Mouse (Mus musculus) forebrain, embryonic 14.5 days (tissue): ENCODE measurements around the gene Trim5. TPM values are rescaled to one million over a fixed set of nuclear protein-coding genes. Genes with fewer than 3 reads are reported as not detected.

Experiments
- ATAC-seq: fragments of 200-750 bp; cut with Nextera tagmentation; 2 replicates; pipeline ENCODE4 v1.8.0; 2017; ENCODE audit warnings: mild to moderate bottlenecking, moderate library complexity
- DNase-seq: peaks from one replicate; pipeline ENCODE4 v3.0.0-alpha.2; 2015; ENCODE audit warnings: low spot score
- H3K27ac ChIP-seq: fragments of 300-500 bp; sonication (generic); 2 replicates; pipeline ENCODE4 v1.5.1; 2014; ENCODE audit warnings: low read depth, mild to moderate bottlenecking, control low read depth, low read length, moderate library complexity
- H3K27me3 ChIP-seq: fragments of 300-500 bp; sonication (generic); replicated peaks from 2 replicates; pipeline ENCODE4 v1.6.1; 2014; ENCODE audit warnings: low read length, control low read depth, mixed read lengths; ENCODE audit not compliant: control insufficient read depth, insufficient read depth
- H3K36me3 ChIP-seq: fragments of 300-500 bp; sonication (generic); 2 replicates; pipeline ENCODE4 v1.6.1; 2014; ENCODE audit warnings: low read length, control low read depth; ENCODE audit not compliant: control insufficient read depth, insufficient read depth
- H3K4me1 ChIP-seq: fragments of 300-500 bp; sonication (generic); 2 replicates; pipeline ENCODE4 v1.6.1; 2014; ENCODE audit warnings: antibody characterized with exemption, low read length, control low read depth; ENCODE audit not compliant: control insufficient read depth, insufficient read depth
- H3K4me2 ChIP-seq: fragments of 300-500 bp; sonication (generic); 2 replicates; pipeline ENCODE4 v1.6.1; 2014; ENCODE audit warnings: mild to moderate bottlenecking, control low read depth, low read length
- H3K4me3 ChIP-seq: fragments of 300-500 bp; sonication (generic); 2 replicates; pipeline ENCODE4 v1.5.1; 2014; ENCODE audit warnings: low read depth, low read length, control low read depth
- H3K9ac ChIP-seq: fragments of 300-500 bp; sonication (generic); 2 replicates; pipeline ENCODE4 v1.6.1; 2014; ENCODE audit warnings: mild to moderate bottlenecking, low read length, control low read depth, moderate library complexity
- H3K9me3 ChIP-seq: fragments of 300-500 bp; sonication (generic); replicated peaks from 2 replicates; pipeline ENCODE4 v1.6.1; 2016; ENCODE audit warnings: low read length, control low read depth, mixed read lengths; ENCODE audit not compliant: control insufficient read depth
- WGBS: fragments of 180-500 bp; shearing (Covaris S2); extraction: QIAGEN DNeasy Blood & Tissue Kit; methylation state at CpG from one replicate; pipeline ENCODE4 v1.1.7; 2014; 5-methylcytosine and 5-hydroxymethylcytosine counted together
- polyA plus RNA-seq: library from polyadenylated mRNA; unstranded; fragments of >200 nt; fragmentation: Nextera tagmentation; extraction: Ambion mirVana; gene quantifications from 2 replicates; pipeline ENCODE4 v1.2.1, GENCODE M21; 2014

Trim5 gene
- polyA plus RNA-seq, 1 experiment from 2014 or later = not detected

GRCm38 (mm10) chr7:104217881-104218280 lies 70.0 kb downstream of the Trim5 start:
- Histone ChIP-seq H3K4me1 (no peaks in the 10 kb centered on the region), H3K4me2 (no peak overlapping the region), H3K27me3 (no peaks in the 10 kb centered on the region), H3K27ac (no peak overlapping the region), H3K9ac (no peak overlapping the region), H3K4me3 (no peak overlapping the region), H3K36me3 (no peaks in the 10 kb centered on the region), H3K9me3 (no peaks in the 10 kb centered on the region)
- 79% methylated on average over 2 of the region's 2 CpGs for WGBS
- DNase-seq = no peak
- ATAC-seq = no peak

GRCm38 (mm10) chr7:104216011-104216535 lies 71.8 kb downstream of the Trim5 start:
- Histone ChIP-seq H3K27ac (no peak overlapping the region), H3K4me3 (no peak overlapping the region), H3K27me3 (no peaks in the 10 kb centered on the region), H3K9me3 (no peaks in the 10 kb centered on the region), H3K36me3 (no peaks in the 10 kb centered on the region), H3K9ac (no peak overlapping the region), H3K4me1 (no peaks in the 10 kb centered on the region), H3K4me2 (no peak overlapping the region)
- DNase-seq = no peak
- 42% methylated on average over 1 of the region's 1 CpGs for WGBS
- no peak for ATAC-seq

Other genes starting within 250 kb of the Trim5 start
- not detected in 2 replicates for gene Olfr642, start 235.4 kb downstream of the Trim5 start, polyA plus RNA-seq
- gene 4930516K23Rik, start 226.6 kb downstream of the Trim5 start, polyA plus RNA-seq = not detected in 2 replicates
- not detected in 2 replicates for gene Olfr644, start 216.2 kb downstream of the Trim5 start, polyA plus RNA-seq
- not detected in 2 replicates for gene Olfr645, start 202.6 kb downstream of the Trim5 start, polyA plus RNA-seq
- gene Olfr646, start 183.2 kb downstream of the Trim5 start, polyA plus RNA-seq = not detected in 2 replicates
- not detected in 2 replicates for gene Ubqln5, start 158.3 kb downstream of the Trim5 start, polyA plus RNA-seq
- not detected in 2 replicates for gene Olfr643, start 150.7 kb downstream of the Trim5 start, polyA plus RNA-seq
- not detected in 2 replicates for gene Ubqln3, start 144.8 kb downstream of the Trim5 start, polyA plus RNA-seq
- not detected in 2 replicates for gene Ubqlnl, start 137.5 kb downstream of the Trim5 start, polyA plus RNA-seq
- gene Olfm5, start 123.3 kb downstream of the Trim5 start, polyA plus RNA-seq = not detected in 2 replicates
- 0.27 and 0.33 TPM in 2 replicates for gene Olfr648, start 104.7 kb downstream of the Trim5 start, polyA plus RNA-seq
- not detected in 2 replicates for gene Olfr649, start 92.1 kb downstream of the Trim5 start, polyA plus RNA-seq
- gene Trim6, start 69.3 kb downstream of the Trim5 start, polyA plus RNA-seq = 0.27 TPM in 1 of 2 replicates, not detected in the other
- gene Trim34a, start 43.6 kb downstream of the Trim5 start, polyA plus RNA-seq = 0.47 and 0.53 TPM in 2 replicates
- 1.4 and 1.7 TPM in 2 replicates for gene Trim12a, start 27.4 kb upstream of the Trim5 start, polyA plus RNA-seq
- not detected in 2 replicates for gene Trim34b, start 41.4 kb upstream of the Trim5 start, polyA plus RNA-seq
- gene Trim12c, start 65.3 kb upstream of the Trim5 start, polyA plus RNA-seq = 0.48 and 0.95 TPM in 2 replicates
- gene Trim30b, start 81.8 kb upstream of the Trim5 start, polyA plus RNA-seq = not detected in 2 replicates
- not detected in 2 replicates for gene Trim30c, start 112.7 kb upstream of the Trim5 start, polyA plus RNA-seq
- 0.51 and 0.63 TPM in 2 replicates for gene Trim30a, start 177.1 kb upstream of the Trim5 start, polyA plus RNA-seq
- 0.21 and 0.37 TPM in 2 replicates for gene Trim30d, start 219.8 kb upstream of the Trim5 start, polyA plus RNA-seq